Mouse (Mus musculus) heart, postnatal 0 days (tissue): ENCODE measurements around the gene Maml1. TPM values are rescaled to one million over a fixed set of nuclear protein-coding genes. Genes with fewer than 3 reads are reported as not detected.
A peak's percentile ranks its signal among the peaks of the same experiment; 100 is the strongest.

ENCODE experiments used
- ATAC-seq: fragments of 200-750 bp; cut with Nextera tagmentation; 2 replicates; pipeline ENCODE4 v1.8.0; 2017; ENCODE audit warnings: low read depth, moderate number of reproducible peaks, moderate library complexity; ENCODE audit not compliant: insufficient read depth
- DNase-seq: peaks from one replicate; pipeline ENCODE4 v3.0.0-alpha.2; 2016; ENCODE audit warnings: low spot score
- H3K27ac ChIP-seq: fragments of 300-500 bp; sonication (generic); 2 replicates; pipeline ENCODE4 v1.5.1; 2014; ENCODE audit warnings: low read depth, mild to moderate bottlenecking
- H3K27me3 ChIP-seq: fragments of 300-500 bp; sonication (generic); 2 replicates; pipeline ENCODE4 v1.6.1; 2014; ENCODE audit warnings: low read length, mixed read lengths; ENCODE audit not compliant: control insufficient read depth, insufficient read depth
- H3K36me3 ChIP-seq: fragments of 300-500 bp; sonication (generic); replicated peaks from 2 replicates; pipeline ENCODE4 v1.6.1; 2014; ENCODE audit warnings: low read length, mixed read lengths; ENCODE audit not compliant: control insufficient read depth, insufficient read depth
- H3K4me1 ChIP-seq: fragments of 300-500 bp; sonication (generic); 2 replicates; pipeline ENCODE4 v1.6.1; 2014; ENCODE audit warnings: antibody characterized with exemption; ENCODE audit not compliant: control insufficient read depth, insufficient read depth
- H3K4me2 ChIP-seq: fragments of 300-500 bp; sonication (generic); 2 replicates; pipeline ENCODE4 v1.6.1; 2014; ENCODE audit warnings: low read depth, mild to moderate bottlenecking, low read length, moderate library complexity
- H3K4me3 ChIP-seq: fragments of 300-500 bp; sonication (generic); 2 replicates; pipeline ENCODE4 v1.5.1; 2014; ENCODE audit warnings: low read depth, low read length
- H3K9ac ChIP-seq: fragments of 300-500 bp; sonication (generic); replicated peaks from 2 replicates; pipeline ENCODE4 v1.6.1; 2014; ENCODE audit warnings: low read depth, low read length, mixed read lengths
- H3K9me3 ChIP-seq: fragments of 300-500 bp; sonication (generic); replicated peaks from 2 replicates; pipeline ENCODE4 v1.6.1; 2016; ENCODE audit warnings: low read length; ENCODE audit not compliant: control insufficient read depth
- CTCF ChIP-seq: IDR thresholded peaks from 2 replicates; pipeline ENCODE4 v1.5.1; 2016; ENCODE audit warnings: antibody characterized with exemption, control low read depth, low read depth
- EP300 ChIP-seq: IDR thresholded peaks from 2 replicates; pipeline ENCODE4 v1.6.1; 2016; ENCODE audit warnings: antibody characterized with exemption, low read depth
- WGBS: fragments of 180-500 bp; shearing (Covaris S2); extraction: QIAGEN DNeasy Blood & Tissue Kit; methylation state at CpG from one replicate; pipeline ENCODE4 v1.1.7; 2014; 5-methylcytosine and 5-hydroxymethylcytosine counted together
- polyA plus RNA-seq: library from polyadenylated mRNA; unstranded; fragments of >200 nt; fragmentation: Nextera tagmentation; extraction: Ambion mirVana; gene quantifications from 2 replicates; pipeline ENCODE4 v1.2.1, GENCODE M21; 2015
- total RNA-seq: library from RNA; depleted of rRNA; stranded (reverse); fragments of >200 nt; gene quantifications from 2 replicates; pipeline ENCODE4 v1.2.3, GENCODE M21; 2014; ENCODE audit warnings: low replicate concordance

Maml1 gene
- total and polyA plus RNA-seq, 2 experiments from 2014 or later, result 2.2 to 10.4 TPM

- WGBS, result 90% methylated on average over 13 of the region's 13 CpGs
- no peak overlapping the region for H3K4me3 ChIP-seq
- H3K9me3 ChIP-seq, result no peaks in the 10 kb centered on the region
- H3K9ac ChIP-seq, result no peak overlapping the region
- H3K4me2 ChIP-seq, result no peak overlapping the region
- peaks cover 16% of the 10 kb centered on the region for H3K4me1 ChIP-seq
- H3K27ac ChIP-seq, result no peak overlapping the region
- no peak for DNase-seq
- ATAC-seq, result no peak
- TF ChIP-seq EP300 (no peak), CTCF (no peak)
- peaks cover 37% of the 10 kb centered on the region for H3K36me3 ChIP-seq
- peaks cover 9% of the 10 kb centered on the region for H3K27me3 ChIP-seq
Observed at GRCm38 (mm10) chr11:50233022-50233421, 59.1 kb downstream of the Maml1 start.

- Histone ChIP-seq H3K27me3 (no peaks in the 10 kb centered on the region), H3K4me3 (no peak overlapping the region)
Observed at GRCm38 (mm10) chr11:50231411-50231810, 60.7 kb downstream of the Maml1 start.

GRCm38 (mm10) chr11:50230481-50231304, 61.4 kb downstream of the Maml1 start:
- ATAC-seq, result no peak
- DNase-seq, result no peak
- 50% methylated on average over 45 of the region's 45 CpGs for WGBS
- peaks cover 24% of the 10 kb centered on the region for H3K4me1 ChIP-seq
- no peak for TF ChIP-seq CTCF
- no peak for TF ChIP-seq EP300
- H3K4me2 ChIP-seq, result peak overlapping the region; percentile 36
- no peak overlapping the region for H3K27ac ChIP-seq
- no peak overlapping the region for H3K4me3 ChIP-seq
- H3K9me3 ChIP-seq, result no peaks in the 10 kb centered on the region
- no peak overlapping the region for H3K9ac ChIP-seq
- H3K36me3 ChIP-seq, result peaks cover 37% of the 10 kb centered on the region
- H3K27me3 ChIP-seq, result no peaks in the 10 kb centered on the region

More at GRCm38 (mm10) chr11:50231411-50231810, 60.7 kb downstream of the Maml1 start:
- ATAC-seq (no peak; the same call in 1 of the 2 replicates), DNase-seq (no peak)
- 24% methylated on average over 8 of the region's 8 CpGs for WGBS
- H3K9me3 ChIP-seq, result no peaks in the 10 kb centered on the region
- peaks cover 22% of the 10 kb centered on the region for H3K4me1 ChIP-seq
- peaks cover 37% of the 10 kb centered on the region for H3K36me3 ChIP-seq
- peak; percentile 64 for TF ChIP-seq CTCF
- TF ChIP-seq EP300, result no peak
- H3K4me2 ChIP-seq, result peak overlapping the region; percentile 36
- no peak overlapping the region for H3K27ac ChIP-seq
- H3K9ac ChIP-seq, result no peak overlapping the region

GRCm38 (mm10) chr11:50229252-50229910, 62.7 kb downstream of the Maml1 start:
- no peaks in the 10 kb centered on the region for H3K9me3 ChIP-seq
- DNase-seq (no peak), ATAC-seq (no peak)
- H3K9ac ChIP-seq, result no peak overlapping the region
- no peak overlapping the region for H3K4me2 ChIP-seq
- no peaks in the 10 kb centered on the region for H3K27me3 ChIP-seq
- WGBS, result 66% methylated on average over 7 of the region's 7 CpGs
- H3K4me1 ChIP-seq, result peaks cover 24% of the 10 kb centered on the region
- TF ChIP-seq CTCF (no peak), EP300 (no peak)
- H3K36me3 ChIP-seq, result peaks cover 32% of the 10 kb centered on the region
- H3K27ac ChIP-seq, result 0 out of 2 replicates have a peak overlapping the region, but pooled peaks have one; percentile 2
- H3K4me3 ChIP-seq, result no peak overlapping the region

- peaks cover 24% of the 10 kb centered on the region for H3K4me1 ChIP-seq
- H3K9ac ChIP-seq, result no peak overlapping the region
- H3K27me3 ChIP-seq, result no peaks in the 10 kb centered on the region
- H3K4me3 ChIP-seq, result no peak overlapping the region
- TF ChIP-seq CTCF (no peak), EP300 (no peak)
- 53% methylated on average over 3 of the region's 3 CpGs for WGBS
- peaks cover 28% of the 10 kb centered on the region for H3K36me3 ChIP-seq
- H3K4me2 ChIP-seq, result no peak overlapping the region
- H3K9me3 ChIP-seq, result no peaks in the 10 kb centered on the region
- DNase-seq (no peak), ATAC-seq (no peak)
- H3K27ac ChIP-seq, result 0 out of 2 replicates have a peak overlapping the region, but pooled peaks have one; percentile 2
Observed at GRCm38 (mm10) chr11:50228772-50229171, 63.3 kb downstream of the Maml1 start.
